In the genomic region with DNA sequence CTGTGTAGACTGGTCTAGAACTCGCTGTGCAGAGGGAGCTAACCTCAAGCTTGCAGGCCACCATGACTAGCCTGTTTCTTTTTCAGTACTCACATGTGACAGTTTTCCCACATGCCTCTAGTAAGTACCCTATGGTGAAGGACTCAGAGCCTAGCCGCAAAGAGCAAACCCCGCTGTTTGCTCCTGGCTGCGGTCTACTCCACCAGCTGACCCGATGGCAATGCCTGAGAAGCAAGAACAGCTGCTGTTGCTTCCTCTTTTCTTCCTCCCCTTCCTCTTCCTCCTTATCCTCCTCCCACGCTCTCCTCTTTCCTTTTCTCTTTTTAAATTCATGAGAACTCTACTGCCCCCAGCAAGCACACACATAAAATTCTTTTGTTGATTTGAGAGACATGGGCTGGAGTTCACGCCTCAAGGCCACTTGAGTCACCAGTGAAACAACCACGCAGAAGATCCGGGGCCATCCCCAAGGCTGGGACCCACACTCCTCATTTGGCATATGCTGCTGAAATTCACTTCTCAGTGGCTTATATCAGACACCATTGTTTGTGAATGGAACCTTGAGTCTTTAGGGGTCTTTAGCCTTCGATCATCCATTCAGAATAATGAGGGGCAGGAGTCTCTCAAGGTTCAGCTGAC, we compare ENCODE assay signal across 11 mouse cellular contexts. TPM values are rescaled to one million over a fixed set of nuclear protein-coding genes. Genes with fewer than 3 reads are reported as not detected.
DNase-seq lines count a peak whose midpoint lies in the region; ATAC-seq and TF ChIP-seq lines count a peak whose summit lies in the region.
"Had no signal": no experiment of that assay in that cellular context is flagged by ENCODE, and none has a peak within 500 bp of the region (broad histone marks: within the 10 kb centered on the region; RNA-seq: fewer than 3 reads in every experiment).

No protein-coding gene starts in this region.

- peak; percentile 42 to 65 for DNase-seq in adrenal gland, adult (ENCODE audit: inconsistent age in 2 of 2, low spot score in 1 of 2)
- no peak for DNase-seq in adrenal gland, postnatal 4 days (ENCODE audit: low spot score in 2 of 2)
- no peak for DNase-seq in midbrain, postnatal 0 days (ENCODE audit: low spot score)
- peak; percentile 29 for DNase-seq in liver, postnatal 0 days
- DNase-seq in thymus, postnatal 14 days, result peak; percentile 52
- DNase-seq in MN1 (ENCODE audit: low spot score), result no peak
- DNase-seq in kidney, adult 8-10 months, result no peak

- WGBS in midbrain, embryonic 12.5 days, result 82% methylated on average over 10 of the region's 10 CpGs
- 83% methylated on average over 10 of the region's 10 CpGs for WGBS in midbrain, postnatal 0 days
- 41% methylated on average over 10 of the region's 10 CpGs for WGBS in liver, postnatal 0 days (ENCODE audit: insufficient replicate concordance)

- H3K27me3 ChIP-seq in midbrain, embryonic 12.5 days, result no peaks in the 10 kb centered on the region
- no peaks in the 10 kb centered on the region for H3K27me3 ChIP-seq in midbrain, postnatal 0 days (ENCODE audit: insufficient read depth, low read length)
- no peaks in the 10 kb centered on the region for H3K27me3 ChIP-seq in liver, postnatal 0 days (ENCODE audit: insufficient read depth, low read length)
- H3K27me3 ChIP-seq: heart, embryonic 13.5 days; liver, embryonic 15.5 days; Patski had no signal

- no peak overlapping the region for H3K9ac ChIP-seq in midbrain, embryonic 12.5 days (replicated peaks)
- H3K9ac ChIP-seq in midbrain, postnatal 0 days (replicated peaks; ENCODE audit: low read length, poor library complexity, severe bottlenecking), result no peak overlapping the region
- H3K9ac ChIP-seq in liver, postnatal 0 days (replicated peaks), result no peak overlapping the region
- H3K9ac ChIP-seq: heart, embryonic 13.5 days; liver, embryonic 15.5 days had no signal

- H3K4me3 ChIP-seq in midbrain, embryonic 12.5 days, result no peak overlapping the region
- no peak overlapping the region for H3K4me3 ChIP-seq in midbrain, postnatal 0 days (ENCODE audit: low read depth, low read length)
- no peak overlapping the region for H3K4me3 ChIP-seq in liver, postnatal 0 days (ENCODE audit: low read depth, low read length)
- H3K4me3 ChIP-seq: heart, embryonic 13.5 days; liver, embryonic 15.5 days had no signal

- no peak overlapping the region for H3K4me2 ChIP-seq in midbrain, embryonic 12.5 days (replicated peaks)
- no peak overlapping the region for H3K4me2 ChIP-seq in midbrain, postnatal 0 days (ENCODE audit: low read depth, low read length, poor library complexity, severe bottlenecking)
- no peak overlapping the region for H3K4me2 ChIP-seq in liver, postnatal 0 days (ENCODE audit: low read depth, low read length)
- H3K4me2 ChIP-seq: heart, embryonic 13.5 days; liver, embryonic 15.5 days had no signal

- ATAC-seq in midbrain, embryonic 12.5 days (ENCODE audit: low FRiP score, low read depth), result no peak
- no peak for ATAC-seq in midbrain, postnatal 0 days (ENCODE audit: low FRiP score)
- peak; percentile 53 for ATAC-seq in liver, postnatal 0 days
- ATAC-seq: Patski had no signal

- H3K9me3 ChIP-seq in midbrain, embryonic 12.5 days, result no peaks in the 10 kb centered on the region
- H3K9me3 ChIP-seq in midbrain, postnatal 0 days (ENCODE audit: low read length), result no peaks in the 10 kb centered on the region
- H3K9me3 ChIP-seq in liver, postnatal 0 days (ENCODE audit: low read length), result no peaks in the 10 kb centered on the region
- H3K9me3 ChIP-seq: liver, embryonic 15.5 days had no signal

- TF ChIP-seq EP300 in liver, postnatal 0 days (IDR thresholded peaks at IDR 0.05; ENCODE audit: low read depth), result no peak

- no peak for TF ChIP-seq CTCF in midbrain, postnatal 0 days (IDR thresholded peaks at IDR 0.05)
- no peak for TF ChIP-seq CTCF in liver, postnatal 0 days (IDR thresholded peaks at IDR 0.05; ENCODE audit: low read depth)

- peak overlapping the region; percentile 20; the same call in 1 of the 2 replicates for H3K27ac ChIP-seq in midbrain, embryonic 12.5 days (replicated peaks)
- no peak overlapping the region for H3K27ac ChIP-seq in midbrain, postnatal 0 days (ENCODE audit: low read depth, low read length)
- H3K27ac ChIP-seq in liver, postnatal 0 days (ENCODE audit: low read depth), result peak overlapping the region; percentile 31; the same call in 1 of the 2 replicates
- H3K27ac ChIP-seq: heart, embryonic 13.5 days; liver, embryonic 15.5 days had no signal

- H3K4me1 ChIP-seq in midbrain, embryonic 12.5 days, result peaks cover 7% of the 10 kb centered on the region; the same call in 1 of the 2 replicates
- H3K4me1 ChIP-seq in midbrain, postnatal 0 days (ENCODE audit: insufficient read depth, low read length), result no peaks in the 10 kb centered on the region
- H3K4me1 ChIP-seq in liver, postnatal 0 days (ENCODE audit: insufficient read depth), result peaks cover 4% of the 10 kb centered on the region; the same call in 1 of the 2 replicates
- H3K4me1 ChIP-seq: heart, embryonic 13.5 days; liver, embryonic 15.5 days had no signal

- H3K36me3 ChIP-seq in midbrain, embryonic 12.5 days, result no peaks in the 10 kb centered on the region
- H3K36me3 ChIP-seq in midbrain, postnatal 0 days (ENCODE audit: insufficient read depth, low read length), result no peaks in the 10 kb centered on the region
- H3K36me3 ChIP-seq in liver, postnatal 0 days (replicated peaks; ENCODE audit: insufficient read depth, low read length), result no peaks in the 10 kb centered on the region
- H3K36me3 ChIP-seq: heart, embryonic 13.5 days; liver, embryonic 15.5 days had no signal

RNA-seq across cellular contexts. Expression of gene Hpse, which starts 31.2 kb away (rescaled TPM):
- 1 to 10 TPM; 2.0 to 2.3 TPM for total RNA-seq in adrenal gland, postnatal 4 days (2021)
- polyA plus RNA-seq in midbrain, embryonic 12.5 days (2016; fragmentation: Nextera tagmentation; extraction: Ambion mirVana), result 0.75 and 0.88 TPM in 2 replicates
- 0.28 and 3.2 TPM in 2 replicates for total RNA-seq in midbrain, postnatal 0 days (2014; rRNA removed)
- polyA plus RNA-seq in midbrain, postnatal 0 days (2015; fragmentation: Nextera tagmentation; extraction: Ambion mirVana), result 0.39 and 0.44 TPM in 2 replicates
- polyA plus RNA-seq in liver, postnatal 0 days (2015; fragmentation: Nextera tagmentation; extraction: Ambion mirVana), result 3.0 and 3.2 TPM in 2 replicates

RNA-seq across cellular contexts. Expression of gene Helq, which starts 47.7 kb away (rescaled TPM):
- 10 to 100 TPM; 16.0 to 16.1 TPM for total RNA-seq in adrenal gland, postnatal 4 days (2021)
- 23.8 and 27.5 TPM in 2 replicates for polyA plus RNA-seq in midbrain, embryonic 12.5 days (2016; fragmentation: Nextera tagmentation; extraction: Ambion mirVana)
- total RNA-seq in midbrain, postnatal 0 days (2014; rRNA removed), result 17.4 and 39.4 TPM in 2 replicates
- 12.2 and 13.3 TPM in 2 replicates for polyA plus RNA-seq in midbrain, postnatal 0 days (2015; fragmentation: Nextera tagmentation; extraction: Ambion mirVana)
- polyA plus RNA-seq in liver, postnatal 0 days (2015; fragmentation: Nextera tagmentation; extraction: Ambion mirVana), result 4.0 and 5.6 TPM in 2 replicates

RNA-seq across cellular contexts. Expression of gene Mrps18c, which starts 47.7 kb away (rescaled TPM):
- 100 to 1,000 TPM; 116 to 122 TPM for total RNA-seq in adrenal gland, postnatal 4 days (2021)
- polyA plus RNA-seq in midbrain, embryonic 12.5 days (2016; fragmentation: Nextera tagmentation; extraction: Ambion mirVana), result 158 and 159 TPM in 2 replicates
- 37.1 and 74.5 TPM in 2 replicates for total RNA-seq in midbrain, postnatal 0 days (2014; rRNA removed)
- polyA plus RNA-seq in midbrain, postnatal 0 days (2015; fragmentation: Nextera tagmentation; extraction: Ambion mirVana), result 169 and 180 TPM in 2 replicates
- 126 and 127 TPM in 2 replicates for polyA plus RNA-seq in liver, postnatal 0 days (2015; fragmentation: Nextera tagmentation; extraction: Ambion mirVana)

Comparison
In these comparisons a context has a peak if more than half of its experiments do, and no peak if none do; other contexts are left out.
1. DNase-seq: peak in adrenal gland, adult (2 of 2), liver, postnatal 0 days (single experiment) and thymus, postnatal 14 days (single experiment); none in adrenal gland, postnatal 4 days (0 of 2), midbrain, postnatal 0 days (single experiment), MN1 (single experiment) and kidney, adult 8-10 months (0 of 2).